21 mouse cellular contexts compared by ENCODE assay signal in genomic region chr12:36385386-36385785, GRCm38 (mm10). TPM values are rescaled to one million over a fixed set of nuclear protein-coding genes. Genes with fewer than 3 reads are reported as not detected.
A peak's percentile ranks its signal among the peaks of the same experiment; 100 is the strongest.
DNase-seq lines count a peak whose midpoint lies in the region; ATAC-seq and TF ChIP-seq lines count a peak whose summit lies in the region.
"Had no signal": no experiment of that assay in that cellular context is flagged by ENCODE, and none has a peak within 500 bp of the region (broad histone marks: within the 10 kb centered on the region; RNA-seq: fewer than 3 reads in every experiment).

No protein-coding gene starts in this region.

- DNase-seq in brain, adult 2 months (ENCODE audit: low read depth, low spot score), result peak; percentile 7
- peak; percentile 5 for DNase-seq in brain, embryonic 14.5 days (ENCODE audit: low read depth)
- peak; percentile 23 for DNase-seq in limb, embryonic 14.5 days (ENCODE audit: low spot score)
- no peak for DNase-seq in right cerebral cortex, postnatal 36 days (ENCODE audit: low spot score in 2 of 2)
- DNase-seq in adrenal gland, postnatal 4 days (ENCODE audit: low spot score in 2 of 2), result no peak
- DNase-seq: adrenal gland, adult 2 months; adrenal gland, postnatal 25 days; cerebellum, adult 18-20 months; cerebellum, adult 9-11 months; cerebellum, postnatal 36 days; gastrocnemius, postnatal 36 days; heart, adult 11 months; heart, postnatal 14 days had no signal

- H3K27ac ChIP-seq in embryonic facial prominence, embryonic 13.5 days, result peak overlapping the region; percentile 66
- no peak overlapping the region for H3K27ac ChIP-seq in limb, embryonic 14.5 days (replicated peaks; ENCODE audit: low read depth, low read length)
- H3K27ac ChIP-seq: forebrain, embryonic 15.5 days; heart, embryonic 10.5 days; hindbrain, embryonic 13.5 days; hindbrain, postnatal 0 days had no signal

- TF ChIP-seq POLR2A in brain, embryonic 14.5 days (IDR thresholded peaks at IDR 0.05; ENCODE audit: borderline replicate concordance, extremely low read depth, insufficient read depth, insufficient read length, poor library complexity, severe bottlenecking), result no peak
- TF ChIP-seq POLR2A in limb, embryonic 14.5 days (IDR thresholded peaks at IDR 0.05; ENCODE audit: borderline replicate concordance, extremely low read depth, insufficient read depth, insufficient read length), result no peak

- no peak for TF ChIP-seq CTCF in brain, embryonic 14.5 days (IDR thresholded peaks at IDR 0.05; ENCODE audit: borderline replicate concordance, extremely low read depth, insufficient read depth, insufficient read length)

- no peaks in the 10 kb centered on the region for H3K36me3 ChIP-seq in embryonic facial prominence, embryonic 13.5 days
- H3K36me3 ChIP-seq in limb, embryonic 14.5 days (ENCODE audit: control insufficient read depth, insufficient read depth, low read length), result no peaks in the 10 kb centered on the region
- H3K36me3 ChIP-seq: forebrain, embryonic 15.5 days; heart, embryonic 10.5 days; hindbrain, embryonic 13.5 days had no signal

- 0 out of 2 replicates have a peak overlapping the region, but pooled peaks have one; percentile 14 for H3K4me2 ChIP-seq in embryonic facial prominence, embryonic 13.5 days
- H3K4me2 ChIP-seq in limb, embryonic 14.5 days (replicated peaks; ENCODE audit: low read depth, low read length, severe bottlenecking), result no peak overlapping the region
- H3K4me2 ChIP-seq: forebrain, embryonic 15.5 days; hindbrain, embryonic 13.5 days had no signal

- H3K9me3 ChIP-seq in embryonic facial prominence, embryonic 13.5 days, result no peaks in the 10 kb centered on the region
- no peaks in the 10 kb centered on the region for H3K9me3 ChIP-seq in limb, embryonic 14.5 days (ENCODE audit: control insufficient read depth, low read length)
- H3K9me3 ChIP-seq: forebrain, embryonic 15.5 days; heart, embryonic 10.5 days; hindbrain, embryonic 13.5 days had no signal

- 17% methylated on average over 6 of the region's 6 CpGs for WGBS in embryonic facial prominence, embryonic 13.5 days
- WGBS in limb, embryonic 14.5 days, result 18% methylated on average over 6 of the region's 6 CpGs

- no peak overlapping the region for H3K4me3 ChIP-seq in embryonic facial prominence, embryonic 13.5 days
- no peak overlapping the region for H3K4me3 ChIP-seq in limb, embryonic 14.5 days (replicated peaks; ENCODE audit: low read length)
- H3K4me3 ChIP-seq: erythroblast, embryonic 14.5 days; forebrain, embryonic 15.5 days; heart, embryonic 10.5 days; hindbrain, embryonic 13.5 days had no signal

- no peak for ATAC-seq in embryonic facial prominence, embryonic 13.5 days (ENCODE audit: insufficient number of reproducible peaks, insufficient read depth, low FRiP score, low TSS enrichment, low read depth)
- ATAC-seq in limb, embryonic 14.5 days (ENCODE audit: low FRiP score, low read depth), result no peak
- no peak for ATAC-seq in megakaryocyte progenitor cell, adult 5-6 weeks (replicated peaks; ENCODE audit: poor library complexity)
- ATAC-seq: forebrain, embryonic 15.5 days; hindbrain, postnatal 0 days had no signal

- peaks cover 32% of the 10 kb centered on the region for H3K4me1 ChIP-seq in embryonic facial prominence, embryonic 13.5 days
- H3K4me1 ChIP-seq in limb, embryonic 14.5 days (ENCODE audit: control insufficient read depth, insufficient read depth, low read length), result peaks cover 10% of the 10 kb centered on the region; the same call in 1 of the 2 replicates

- H3K9ac ChIP-seq in embryonic facial prominence, embryonic 13.5 days, result no peak overlapping the region
- H3K9ac ChIP-seq in limb, embryonic 14.5 days (ENCODE audit: low read depth, low read length, severe bottlenecking), result no peak overlapping the region
- H3K9ac ChIP-seq: forebrain, embryonic 15.5 days; hindbrain, embryonic 13.5 days had no signal

- H3K27me3 ChIP-seq in embryonic facial prominence, embryonic 13.5 days, result no peaks in the 10 kb centered on the region
- H3K27me3 ChIP-seq in limb, embryonic 14.5 days (ENCODE audit: control insufficient read depth, insufficient read depth, low read length), result no peaks in the 10 kb centered on the region
- H3K27me3 ChIP-seq: forebrain, embryonic 15.5 days; hindbrain, embryonic 13.5 days had no signal

RNA-seq across cellular contexts. Expression of gene D630036H23Rik, which starts 3.4 kb away (rescaled TPM):
- polyA plus RNA-seq in brain, embryonic 14.5 days (2012; rRNA removed), result 0.94 and 1.0 TPM in 2 replicates
- polyA plus RNA-seq in embryonic facial prominence, embryonic 13.5 days (2015; fragmentation: Nextera tagmentation; extraction: Ambion mirVana), result 1.8 and 2.6 TPM in 2 replicates
- 0.99 and 1.3 TPM in 2 replicates for polyA plus RNA-seq in limb, embryonic 14.5 days (2012; rRNA removed)
- 1.6 and 2.2 TPM in 2 replicates for polyA plus RNA-seq in limb, embryonic 14.5 days (2014; fragmentation: Nextera tagmentation; extraction: Ambion mirVana)
- not detected in 2 replicates for total RNA-seq in megakaryocyte progenitor cell, adult 5-6 weeks (2015)
- 0.33 TPM in 1 of 2 replicates, not detected in the other for total RNA-seq in megakaryocyte progenitor cell, adult 5-6 weeks (2017)
- 1 to 10 TPM; 2.5 to 3.5 TPM for total RNA-seq in adrenal gland, postnatal 4 days (2021)
- total RNA-seq: hematopoietic stem cell, adult 5-6 weeks had no signal
- polyA plus RNA-seq: erythroblast, embryonic 14.5 days had no signal

RNA-seq across cellular contexts. Expression of gene Ispd, which starts 4.1 kb away (rescaled TPM):
- polyA plus RNA-seq in brain, embryonic 14.5 days (2012; rRNA removed), result 3.3 and 5.1 TPM in 2 replicates
- 12.6 and 12.7 TPM in 2 replicates for polyA plus RNA-seq in embryonic facial prominence, embryonic 13.5 days (2015; fragmentation: Nextera tagmentation; extraction: Ambion mirVana)
- 2.7 and 3.0 TPM in 2 replicates for polyA plus RNA-seq in limb, embryonic 14.5 days (2012; rRNA removed)
- polyA plus RNA-seq in limb, embryonic 14.5 days (2014; fragmentation: Nextera tagmentation; extraction: Ambion mirVana), result 9.6 and 10.9 TPM in 2 replicates
- total RNA-seq in megakaryocyte progenitor cell, adult 5-6 weeks (2015), result 3.2 TPM in 2 replicates
- 3.2 and 5.8 TPM in 2 replicates for total RNA-seq in megakaryocyte progenitor cell, adult 5-6 weeks (2017)
- total RNA-seq in adrenal gland, postnatal 4 days (2021), result 10 to 100 TPM in 1 of 2 experiments, 1 to 10 TPM in 1; 8.3 to 10.7 TPM
- polyA plus RNA-seq: erythroblast, embryonic 14.5 days had no signal

Comparison
In these comparisons a context has a peak if more than half of its experiments do, and no peak if none do; other contexts are left out.
1. DNase-seq: peak in brain, adult 2 months (single experiment), brain, embryonic 14.5 days (single experiment) and limb, embryonic 14.5 days (single experiment); none in right cerebral cortex, postnatal 36 days (0 of 2) and adrenal gland, postnatal 4 days (0 of 2).